Mouse (Mus musculus) lung, postnatal 0 days (tissue): ENCODE data around the gene Psmg1. TPM values are rescaled to one million over a fixed set of nuclear protein-coding genes. Genes with fewer than 3 reads are reported as not detected.
"Not testable (repeated sequence)": the region's sequence is repeated elsewhere in the genome, so short reads cannot be mapped to it uniquely, and the experiment has no call there.

Source experiments
- ATAC-seq: fragments of 200-750 bp; cut with Nextera tagmentation; 2 replicates; pipeline ENCODE4 v1.8.0; 2017; ENCODE audit warnings: moderate library complexity
- DNase-seq: peaks from one replicate; pipeline ENCODE4 v3.0.0-alpha.2; 2016; ENCODE audit warnings: low spot score
- H3K27ac ChIP-seq: fragments of 300-500 bp; sonication (generic); 2 replicates; pipeline ENCODE4 v1.5.1; 2014; ENCODE audit warnings: antibody characterized with exemption, mild to moderate bottlenecking, low read length, mixed read lengths
- H3K27me3 ChIP-seq: fragments of 300-500 bp; sonication (generic); replicated peaks from 2 replicates; pipeline ENCODE4 v1.6.1; 2014; ENCODE audit warnings: low read length, mixed read lengths; ENCODE audit not compliant: insufficient read depth
- H3K36me3 ChIP-seq: fragments of 300-500 bp; sonication (generic); 2 replicates; pipeline ENCODE4 v1.6.1; 2014; ENCODE audit warnings: low read length, mixed read lengths; ENCODE audit not compliant: insufficient read depth
- H3K4me1 ChIP-seq: fragments of 300-500 bp; sonication (generic); 2 replicates; pipeline ENCODE4 v1.6.1; 2014; ENCODE audit warnings: antibody characterized with exemption, low read depth, low read length, mixed read lengths; ENCODE audit not compliant: insufficient read depth
- H3K4me2 ChIP-seq: fragments of 300-500 bp; sonication (generic); replicated peaks from 2 replicates; pipeline ENCODE4 v1.6.1; 2014; ENCODE audit warnings: low read depth, mild to moderate bottlenecking, low read length, moderate library complexity, mixed read lengths
- H3K4me3 ChIP-seq: fragments of 300-500 bp; sonication (generic); 2 replicates; pipeline ENCODE4 v1.5.1; 2014; ENCODE audit warnings: low read depth, low read length
- H3K9ac ChIP-seq: fragments of 300-500 bp; sonication (generic); replicated peaks from 2 replicates; pipeline ENCODE4 v1.6.1; 2014; ENCODE audit warnings: low read depth, mild to moderate bottlenecking
- H3K9me3 ChIP-seq: fragments of 300-500 bp; sonication (generic); 2 replicates; pipeline ENCODE4 v1.6.1; 2016; ENCODE audit warnings: low read length, mixed read lengths
- CTCF ChIP-seq: IDR thresholded peaks from 2 replicates; pipeline ENCODE4 v1.5.1; 2016; ENCODE audit warnings: antibody characterized with exemption, mild to moderate bottlenecking
- EP300 ChIP-seq: IDR thresholded peaks from 2 replicates; pipeline ENCODE4 v1.6.1; 2016; ENCODE audit warnings: antibody characterized with exemption, mild to moderate bottlenecking, control low read depth
- WGBS: fragments of 180-500 bp; shearing (Covaris S2); extraction: QIAGEN DNeasy Blood & Tissue Kit; methylation state at CpG from one replicate; pipeline ENCODE4 v1.1.7; 2014; 5-methylcytosine and 5-hydroxymethylcytosine counted together
- polyA plus RNA-seq: library from polyadenylated mRNA; unstranded; fragments of >200 nt; fragmentation: Nextera tagmentation; extraction: Ambion mirVana; gene quantifications from 2 replicates; pipeline ENCODE4 v1.2.1, GENCODE M21; 2015

The Psmg1 gene
- polyA plus RNA-seq, 1 experiment from 2014 or later, result 34.0 TPM

GRCm38 (mm10) chr16:95964427-95965023, 26.2 kb downstream of the Psmg1 start:
- H3K4me2 ChIP-seq, result no peak overlapping the region

DNA sequence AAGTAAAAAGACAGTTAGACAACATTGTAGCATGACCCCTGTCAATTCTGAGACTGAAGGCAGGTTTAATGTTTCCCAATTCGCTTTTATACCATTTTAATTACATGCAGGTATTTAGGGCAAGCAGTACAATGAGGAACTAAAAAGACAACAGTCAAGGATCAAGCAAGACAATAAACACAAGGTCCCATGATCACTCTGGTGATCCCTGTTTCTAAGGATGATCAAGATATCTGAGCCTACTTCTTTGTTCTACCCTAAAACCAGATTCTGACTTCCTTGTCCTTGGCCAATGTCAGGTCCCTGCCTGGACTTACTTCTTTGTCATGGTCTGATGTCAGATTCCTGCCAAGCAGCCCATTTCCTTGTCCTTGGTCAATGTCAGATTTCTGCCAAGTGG, 29.3 kb downstream of the Psmg1 start:
- not testable (repeated sequence) for DNase-seq, H3K27me3 ChIP-seq, H3K9ac ChIP-seq, H3K4me3 ChIP-seq, H3K9me3 ChIP-seq, H3K36me3 ChIP-seq, ATAC-seq, H3K4me1 ChIP-seq, H3K4me2 ChIP-seq, H3K27ac ChIP-seq
- WGBS, result 76% methylated on average over 1 of the region's 1 CpGs

More at GRCm38 (mm10) chr16:95964427-95965023, 26.2 kb downstream of the Psmg1 start:
- 31% methylated on average over 11 of the region's 11 CpGs for WGBS
- no peak for TF ChIP-seq EP300
- peak; percentile 76 for TF ChIP-seq CTCF
- no peaks in the 10 kb centered on the region for H3K27me3 ChIP-seq
- ATAC-seq (peak; percentile 74), DNase-seq (peak; percentile 86)
- H3K36me3 ChIP-seq, result no peaks in the 10 kb centered on the region
- no peaks in the 10 kb centered on the region for H3K4me1 ChIP-seq
- no peak overlapping the region for H3K9ac ChIP-seq
- no peak overlapping the region for H3K4me3 ChIP-seq
- no peaks in the 10 kb centered on the region for H3K9me3 ChIP-seq
- no peak overlapping the region for H3K27ac ChIP-seq

DNA sequence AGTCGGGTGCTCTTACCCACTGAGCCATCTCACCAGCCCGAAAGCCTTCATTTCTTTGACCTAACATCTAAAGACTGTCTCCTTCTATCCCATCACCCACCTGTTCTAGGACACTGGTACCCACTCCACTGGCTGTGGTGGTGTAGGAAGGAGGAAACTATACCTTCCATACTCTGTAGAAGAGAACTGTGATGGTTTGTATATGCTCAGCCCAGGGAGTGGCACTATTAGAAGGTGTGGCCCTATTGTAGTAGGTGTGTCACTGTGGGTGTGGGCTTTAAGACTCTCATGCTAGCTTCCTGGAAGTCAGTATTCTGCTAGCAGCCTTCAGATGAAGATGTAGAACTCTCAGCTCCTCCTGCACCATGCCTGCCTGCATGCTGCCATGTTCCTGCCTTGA, 30.1 kb downstream of the Psmg1 start:
- not testable (repeated sequence) for ATAC-seq
- 95% methylated on average over 2 of the region's 2 CpGs for WGBS

DNA sequence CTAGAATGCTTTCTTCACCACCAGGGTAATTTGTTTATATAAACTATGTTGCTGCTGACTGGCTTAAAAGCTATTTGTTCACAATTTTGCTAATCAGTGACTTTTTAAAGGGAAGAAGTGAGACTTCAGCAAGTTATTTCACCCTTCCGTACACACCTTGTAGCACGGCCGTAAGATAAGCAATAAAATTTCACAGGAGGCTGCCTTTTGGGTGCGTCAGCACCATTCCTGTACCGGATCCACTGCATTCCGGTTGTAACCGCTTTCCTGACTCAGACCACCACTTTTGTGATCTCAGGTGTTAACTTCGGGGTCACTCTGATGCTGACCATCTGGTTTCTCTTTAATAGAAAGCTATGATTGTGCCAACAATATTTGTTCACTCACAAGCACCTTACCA, 32.7 kb downstream of the Psmg1 start:
- TF ChIP-seq CTCF, result no peak
- no peak for TF ChIP-seq EP300
- Histone ChIP-seq H3K36me3 (no peaks in the 10 kb centered on the region), H3K4me1 (no peaks in the 10 kb centered on the region), H3K27me3 (no peaks in the 10 kb centered on the region), H3K27ac (no peak overlapping the region), H3K4me3 (no peak overlapping the region), H3K9ac (no peak overlapping the region), H3K4me2 (no peak overlapping the region), H3K9me3 (no peaks in the 10 kb centered on the region)
- ATAC-seq, result no peak
- WGBS, result 67% methylated on average over 8 of the region's 8 CpGs
- DNase-seq, result no peak

More for the DNA sequence above, 30.1 kb downstream of the Psmg1 start:
- not testable (repeated sequence) for H3K27me3 ChIP-seq, H3K27ac ChIP-seq, H3K9me3 ChIP-seq, H3K4me3 ChIP-seq, DNase-seq, H3K9ac ChIP-seq, H3K4me1 ChIP-seq, H3K4me2 ChIP-seq, H3K36me3 ChIP-seq

GRCm38 (mm10) chr16:95956618-95957017, 34.1 kb downstream of the Psmg1 start:
- Histone ChIP-seq H3K27me3 (no peaks in the 10 kb centered on the region), H3K9ac (no peak overlapping the region), H3K36me3 (no peaks in the 10 kb centered on the region), H3K4me2 (no peak overlapping the region), H3K4me3 (no peak overlapping the region), H3K9me3 (no peaks in the 10 kb centered on the region), H3K27ac (no peak overlapping the region), H3K4me1 (no peaks in the 10 kb centered on the region)
- WGBS, result 52% methylated on average over 5 of the region's 5 CpGs
- ATAC-seq (no peak), DNase-seq (no peak)
- no peak for TF ChIP-seq EP300
- peak; percentile 67 for TF ChIP-seq CTCF

- Histone ChIP-seq H3K36me3 (no peaks in the 10 kb centered on the region), H3K4me2 (no peak overlapping the region)
Observed at GRCm38 (mm10) chr16:95955716-95956346, 34.9 kb downstream of the Psmg1 start.

More at GRCm38 (mm10) chr16:95955716-95956346, 34.9 kb downstream of the Psmg1 start:
- Histone ChIP-seq H3K27me3 (no peaks in the 10 kb centered on the region), H3K27ac (no peak overlapping the region), H3K4me1 (no peaks in the 10 kb centered on the region), H3K9me3 (no peaks in the 10 kb centered on the region), H3K4me3 (no peak overlapping the region), H3K9ac (no peak overlapping the region)
- ATAC-seq (peak; percentile 16; the same call in 1 of the 2 replicates), DNase-seq (no peak)
- WGBS, result 75% methylated on average over 5 of the region's 5 CpGs
- no peak for TF ChIP-seq EP300
- TF ChIP-seq CTCF, result no peak
